Mouse (Mus musculus) brain, adult 2 months (tissue): Measurements from ENCODE around the gene Sipa1.

Experiments
- DNase-seq: peaks from one replicate; pipeline ENCODE4 v3.0.0; 2011; ENCODE audit warnings: low read depth, low spot score

Gene Sipa1

GRCm38 (mm10) chr19:5646731-5647330 lies 16.7 kb downstream of the Sipa1 start:
- no peak for DNase-seq

DNA sequence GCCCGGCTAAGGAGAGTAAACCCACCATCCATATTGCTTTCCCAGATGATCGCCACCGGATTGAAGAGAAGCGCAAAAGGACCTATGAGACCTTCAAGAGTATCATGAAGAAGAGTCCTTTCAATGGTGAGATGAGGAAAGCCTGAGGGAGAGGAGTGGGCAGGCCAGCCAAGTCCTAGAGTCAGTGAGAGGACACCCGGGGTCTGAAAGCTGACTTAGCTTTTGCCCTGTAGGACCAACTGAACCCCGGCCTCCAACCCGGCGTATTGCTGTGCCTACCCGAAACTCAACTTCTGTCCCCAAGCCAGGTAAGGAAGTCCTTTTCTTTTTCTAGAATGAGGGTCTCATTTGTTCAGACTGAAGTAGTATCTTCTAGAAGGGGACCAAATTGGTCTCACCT lies 18.2 kb downstream of the Sipa1 start:
- DNase-seq, result no peak

GRCm38 (mm10) chr19:5641641-5642040 lies 21.9 kb downstream of the Sipa1 start:
- DNase-seq, result no peak

- DNase-seq, result no peak
Measured at GRCm38 (mm10) chr19:5641021-5641420, 22.5 kb downstream of the Sipa1 start.

GRCm38 (mm10) chr19:5640339-5640738 lies 23.2 kb downstream of the Sipa1 start:
- no peak for DNase-seq

DNA sequence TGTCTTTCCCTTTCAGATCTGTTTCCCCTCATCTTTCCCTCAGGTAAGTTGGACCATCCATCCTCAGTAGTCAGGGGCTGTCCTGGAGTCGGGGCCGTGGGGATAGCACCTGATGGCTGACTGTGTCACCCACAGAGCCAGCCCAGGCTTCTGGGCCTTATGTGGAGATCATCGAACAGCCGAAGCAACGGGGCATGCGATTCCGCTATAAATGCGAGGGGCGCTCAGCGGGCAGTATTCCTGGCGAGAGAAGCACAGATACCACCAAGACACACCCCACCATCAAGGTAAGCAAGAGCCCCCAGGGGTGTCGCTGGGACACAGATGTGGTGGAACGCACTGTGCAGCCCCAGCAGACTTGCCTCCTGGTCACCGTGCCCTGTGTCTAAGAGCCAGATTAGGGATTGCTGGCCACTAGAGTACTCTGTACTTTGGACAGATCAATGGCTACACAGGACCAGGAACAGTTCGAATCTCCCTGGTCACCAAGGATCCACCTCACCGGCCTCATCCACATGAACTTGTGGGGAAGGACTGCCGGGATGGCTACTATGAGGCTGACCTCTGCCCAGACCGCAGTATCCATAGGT lies 25.0 kb downstream of the Sipa1 start:
- no peak for DNase-seq

GRCm38 (mm10) chr19:5637069-5638047 lies 26.1 kb downstream of the Sipa1 start, which contains the start of gene Rela:
Gene Rela (plus strand): TSS chr19:5637483.
- DNase-seq, result peak; percentile 96

- peak; percentile 66 for DNase-seq
Measured at GRCm38 (mm10) chr19:5636571-5637041, 26.9 kb downstream of the Sipa1 start.

GRCm38 (mm10) chr19:5636036-5636570 lies 27.4 kb downstream of the Sipa1 start:
- no peak for DNase-seq

GRCm38 (mm10) chr19:5632120-5632519 lies 31.4 kb downstream of the Sipa1 start:
- no peak for DNase-seq

DNA sequence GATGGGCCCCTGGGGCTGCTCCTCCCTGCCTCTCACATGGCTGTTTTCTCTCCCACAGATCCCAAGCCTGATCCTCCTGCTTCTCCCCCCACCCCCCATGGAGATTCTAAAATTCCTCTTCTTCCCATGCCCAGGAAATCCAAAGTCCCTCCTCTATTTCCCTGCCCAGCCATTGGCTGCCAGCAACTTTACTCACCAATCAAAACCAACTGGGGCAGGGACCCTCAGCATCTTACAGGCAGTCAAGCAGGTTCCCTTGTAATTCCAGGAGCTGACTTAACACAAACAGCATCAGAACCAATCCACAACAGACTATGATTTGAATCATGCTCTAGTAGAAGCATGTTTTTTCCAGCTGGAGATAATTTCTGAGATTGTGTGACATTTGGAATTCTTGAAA lies 33.6 kb downstream of the Sipa1 start:
- no peak for DNase-seq

DNA sequence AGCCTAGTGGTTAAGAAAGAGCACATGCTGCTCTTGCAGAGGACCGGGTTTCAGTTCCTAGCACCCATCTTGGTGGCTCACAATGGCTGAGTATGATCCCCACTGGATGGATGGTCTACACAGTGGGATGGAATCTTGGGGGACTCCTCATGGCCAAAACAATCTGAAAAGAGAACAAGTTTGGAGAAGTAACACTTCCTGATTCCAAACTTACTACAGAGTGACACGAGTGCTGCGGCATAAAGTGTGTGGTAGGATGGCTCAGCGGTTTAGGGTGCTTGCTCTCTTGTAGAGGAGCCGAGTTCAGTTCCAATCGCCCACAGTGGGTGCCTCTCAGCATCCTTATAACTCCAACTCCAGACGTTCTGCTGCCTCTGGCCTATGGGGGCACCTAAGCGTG lies 38.2 kb downstream of the Sipa1 start:
- no peak for DNase-seq

DNA sequence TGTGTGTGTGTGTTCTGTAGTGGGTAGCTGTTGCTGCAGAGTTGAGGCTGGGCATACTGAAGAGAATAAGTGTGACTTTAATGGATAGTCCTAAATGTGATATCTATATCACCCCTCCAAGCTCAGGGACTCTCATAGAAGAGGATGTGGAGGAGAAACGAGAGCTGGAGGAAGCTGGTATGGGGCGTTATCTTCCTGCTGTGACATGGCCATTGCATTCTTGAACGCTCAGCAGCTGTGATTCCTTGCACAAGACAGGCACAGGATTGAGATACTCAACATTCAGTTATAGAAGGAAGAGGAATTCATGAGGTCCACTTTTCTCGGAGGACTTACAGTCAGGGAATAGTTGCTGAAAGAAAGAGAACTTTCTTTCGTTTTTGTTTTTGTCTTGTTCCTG lies 41.6 kb downstream of the Sipa1 start:
- DNase-seq, result no peak

DNA sequence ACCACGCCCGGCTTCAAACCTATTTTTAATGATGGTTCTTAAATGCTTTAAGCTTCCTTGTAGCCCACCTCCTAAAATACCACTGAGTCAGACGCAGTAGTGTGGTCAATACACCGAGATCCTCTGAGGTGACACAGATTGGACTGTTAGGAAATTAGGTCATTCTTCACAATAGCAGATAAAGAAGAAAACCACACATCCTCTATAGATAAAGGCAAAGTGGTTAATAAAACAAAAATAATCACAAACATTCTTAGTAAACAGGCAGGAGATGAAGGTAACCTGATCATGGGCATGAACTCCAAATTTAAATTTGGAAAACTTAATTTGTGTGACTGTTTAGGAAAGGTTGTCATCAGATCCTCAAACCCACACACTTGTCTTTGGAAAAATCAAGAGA lies 43.5 kb downstream of the Sipa1 start:
- DNase-seq, result no peak

DNA sequence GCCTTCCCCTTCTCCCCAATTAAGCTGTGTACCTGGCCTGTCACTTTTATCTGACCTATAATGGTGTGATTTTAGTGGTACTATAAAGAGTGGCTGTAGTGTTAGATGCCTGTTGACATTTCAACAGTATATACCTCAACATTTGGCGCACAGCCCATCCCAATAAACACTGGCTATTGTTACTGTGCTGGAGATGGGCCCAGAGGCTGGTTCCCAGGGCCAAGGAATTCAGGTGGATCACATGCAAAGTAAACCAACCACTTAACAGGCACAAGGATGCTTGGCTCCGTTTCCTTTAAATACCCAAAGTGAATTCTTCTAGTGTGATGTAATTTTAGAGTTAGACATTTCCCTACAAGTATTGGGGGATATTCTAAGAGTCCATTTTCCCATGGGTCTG lies 48.6 kb downstream of the Sipa1 start:
- no peak for DNase-seq

DNA sequence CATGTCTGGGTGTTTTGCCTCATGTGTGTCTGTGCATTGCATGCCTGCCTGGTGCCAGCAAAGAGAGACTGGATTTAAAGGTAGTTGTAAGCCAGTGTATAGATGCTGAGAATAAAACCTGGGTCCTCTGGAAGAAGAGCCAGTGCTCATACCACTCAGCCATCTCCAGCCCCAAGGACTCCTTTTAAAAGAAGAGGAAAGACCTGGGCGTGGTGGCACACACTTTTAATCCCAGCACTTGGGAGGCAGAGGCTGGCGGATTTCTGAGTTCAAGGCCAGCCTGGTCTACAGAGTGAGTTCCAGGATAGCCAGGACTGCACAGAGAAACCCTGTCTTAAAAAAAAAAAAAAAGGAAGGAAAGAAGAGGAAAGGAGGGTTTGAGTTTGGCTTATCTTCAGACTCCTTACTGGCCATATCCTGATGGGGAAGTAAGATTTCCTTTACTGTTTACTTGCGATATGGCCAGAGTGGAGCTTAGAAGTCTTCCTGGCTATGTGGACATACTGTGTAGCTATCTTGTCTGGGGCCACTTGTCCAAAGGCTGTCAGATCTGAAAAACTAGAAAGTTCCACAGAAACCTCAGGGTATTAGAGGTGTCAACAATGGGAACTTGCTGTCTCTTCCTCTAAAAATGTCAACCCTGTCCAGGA lies 50.6 kb downstream of the Sipa1 start:
- DNase-seq, result no peak

- DNase-seq, result no peak
Measured at GRCm38 (mm10) chr19:5611973-5612372, 51.5 kb downstream of the Sipa1 start.

DNA sequence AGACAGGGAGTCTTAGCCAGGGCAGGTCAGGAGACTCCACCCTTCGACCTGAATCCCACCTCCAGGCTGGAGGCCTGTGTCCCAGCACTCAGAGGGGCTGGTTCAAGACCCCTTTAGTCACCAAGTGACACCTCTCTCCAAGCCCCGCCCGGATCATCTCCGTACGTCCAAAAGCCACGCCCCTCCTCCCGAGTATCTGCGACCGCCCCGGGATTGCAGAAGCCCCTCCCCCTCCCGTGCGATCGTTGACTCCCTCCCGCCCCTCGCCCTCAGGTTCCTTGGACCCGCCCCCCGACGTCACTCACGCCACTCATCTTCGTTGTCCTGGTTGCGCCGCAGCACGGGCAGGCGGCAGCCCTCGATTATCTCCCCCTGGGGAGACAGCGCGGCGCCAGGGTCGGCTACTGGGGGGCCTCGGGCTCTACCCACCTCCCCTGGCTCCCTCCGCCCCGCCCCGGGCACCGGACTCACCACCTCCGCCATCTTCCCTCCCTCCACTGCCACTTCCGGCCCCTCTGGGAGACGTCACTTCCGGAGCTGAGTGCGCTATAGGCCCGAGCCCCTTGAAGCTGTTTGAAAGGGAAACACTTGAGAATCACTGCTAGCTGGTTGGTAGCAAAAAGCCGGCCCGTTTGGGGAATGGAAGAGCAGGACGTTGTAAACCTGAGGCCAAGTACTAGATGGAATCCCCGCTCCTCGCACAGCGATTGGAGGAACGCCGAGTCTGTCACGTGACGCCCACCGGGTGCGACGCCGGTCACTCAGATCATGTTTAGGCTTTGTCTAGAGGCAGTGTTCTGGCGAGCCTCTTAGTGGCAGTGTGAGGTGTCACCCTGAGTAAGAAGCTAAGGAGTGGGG lies 53.7 kb downstream of the Sipa1 start, which contains the start of gene Kat5:
Gene Kat5 (minus strand): TSS at position 691 of the 858 bp plus-strand sequence.
- DNase-seq, result peak; percentile 95

- DNase-seq, result no peak
Measured at GRCm38 (mm10) chr19:5609171-5609546, 54.3 kb downstream of the Sipa1 start.

DNA sequence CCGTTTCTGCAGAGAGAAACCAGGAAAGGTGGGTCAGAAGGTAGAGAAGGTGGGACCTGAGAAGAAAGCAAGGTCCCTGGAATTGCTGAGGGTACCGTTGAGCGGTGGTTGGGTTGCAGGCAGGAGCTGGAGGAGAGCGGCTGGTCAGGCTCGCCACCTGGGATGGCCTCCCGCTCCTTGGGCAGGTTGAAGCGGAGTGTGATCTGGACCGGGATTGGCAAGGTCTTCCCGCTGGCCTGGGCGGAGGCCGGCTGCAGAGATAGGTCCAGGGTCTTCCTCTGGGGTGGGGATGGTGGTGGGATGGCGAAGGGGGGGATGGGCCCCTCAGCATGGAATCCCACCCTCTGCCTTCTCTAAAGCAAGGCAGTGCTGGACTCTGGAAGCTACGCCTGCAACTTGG lies 54.8 kb downstream of the Sipa1 start:
- DNase-seq, result no peak
